Mouse (Mus musculus) gonadal fat pad, adult 2 months (tissue): ENCODE data around the gene Zcchc18. TPM values are rescaled to one million over a fixed set of nuclear protein-coding genes. Genes with fewer than 3 reads are reported as not detected.
"Not testable (repeated sequence)": the region's sequence is repeated elsewhere in the genome, so short reads cannot be mapped to it uniquely, and the experiment has no call there.

Source experiments
- DNase-seq: peaks from one replicate; pipeline ENCODE4 v3.0.0-alpha.2; 2012; ENCODE audit warnings: low read depth
- polyA plus RNA-seq: library from polyadenylated mRNA; depleted of rRNA; stranded (reverse); fragments of >200 nt; gene quantifications from 2 replicates; pipeline ENCODE4 v1.2.3, GENCODE M21; 2012; rRNA removed

Zcchc18 gene
- 1.3 and 2.4 TPM in 2 replicates for polyA plus RNA-seq

DNA sequence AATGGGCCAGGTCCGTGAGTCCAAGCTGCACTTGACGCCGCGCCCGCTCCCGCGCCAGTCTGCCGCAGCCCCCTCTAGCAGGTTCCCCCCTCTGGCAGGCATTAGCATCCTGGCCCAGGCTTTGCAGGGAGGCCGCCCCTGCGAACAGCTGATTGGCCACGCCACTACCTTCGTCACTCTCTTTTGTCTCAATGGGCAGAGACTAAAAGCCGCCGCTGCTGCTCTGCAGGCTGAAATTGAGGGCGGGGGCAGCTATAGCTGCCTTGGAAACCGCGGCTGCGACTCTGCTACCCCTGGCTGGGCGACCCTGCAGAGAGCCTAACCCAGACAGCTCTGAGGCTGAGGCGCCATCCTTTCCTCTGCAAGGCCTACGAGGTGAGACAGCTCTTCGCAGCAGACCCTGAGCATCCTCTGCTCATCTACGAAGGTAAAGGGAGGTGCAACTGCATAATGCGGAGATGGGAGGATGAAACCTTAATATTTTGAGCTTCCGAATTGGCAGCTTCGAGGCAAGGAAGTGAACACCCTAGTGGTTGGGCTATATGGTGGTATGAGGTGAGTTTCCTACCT is at the start of gene Zcchc18:
Gene Zcchc18 (plus strand): TSS at position 178 of the 570 bp plus-strand sequence.
- no peak for DNase-seq

DNA sequence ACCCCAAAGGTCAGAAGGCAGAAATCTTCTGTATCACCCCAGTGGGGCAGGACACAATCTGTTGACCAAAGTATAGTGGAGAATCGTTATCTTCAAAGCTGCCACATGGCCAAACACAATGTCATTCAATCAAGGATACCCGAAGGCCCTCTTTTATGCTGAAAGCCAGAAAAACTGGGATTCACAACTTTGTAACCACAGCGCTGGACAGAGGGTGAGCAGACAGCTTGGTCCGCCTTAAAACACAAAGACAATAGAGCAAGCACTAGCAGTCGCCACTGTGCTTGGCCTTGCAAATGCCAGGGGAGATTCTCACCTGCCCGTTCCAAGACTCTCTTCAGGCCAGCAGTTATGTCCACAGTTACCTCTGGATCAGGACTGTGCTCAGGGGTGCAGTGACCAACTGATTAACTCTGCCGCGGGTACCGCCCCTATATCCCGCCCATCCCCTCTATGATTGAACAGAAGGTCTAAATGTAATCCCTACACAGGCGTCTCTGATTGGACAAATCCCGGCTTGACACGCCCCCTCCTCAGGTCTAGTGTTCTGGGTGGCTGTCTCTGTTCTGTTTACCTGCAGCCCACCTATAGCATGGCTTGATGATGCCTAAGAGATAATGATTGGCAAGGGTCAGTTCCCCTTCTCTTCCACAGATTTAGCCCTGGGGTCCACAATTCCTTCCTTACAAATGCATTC is 35.2 kb upstream of the Zcchc18 start:
- DNase-seq: not testable (repeated sequence)

DNA sequence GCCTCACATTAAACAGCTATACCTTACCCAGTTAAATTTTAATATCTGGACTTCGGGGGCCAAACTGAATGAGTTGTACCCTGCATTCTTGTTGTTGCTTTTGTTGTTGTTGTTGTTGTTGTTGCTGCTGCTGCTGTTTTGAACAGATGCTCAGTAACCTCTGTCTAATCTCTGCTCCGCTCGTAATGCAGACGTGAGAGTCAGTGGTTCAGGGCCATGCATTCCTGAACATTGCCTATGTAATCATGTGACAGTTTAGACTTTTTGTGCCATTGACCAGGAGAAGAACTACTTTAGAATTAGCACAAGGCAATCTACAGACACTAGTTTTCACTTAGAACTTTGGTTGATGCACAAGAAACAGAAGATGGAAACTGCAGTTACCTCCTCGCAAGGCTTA is 34.7 kb upstream of the Zcchc18 start:
- not testable (repeated sequence) for DNase-seq

DNA sequence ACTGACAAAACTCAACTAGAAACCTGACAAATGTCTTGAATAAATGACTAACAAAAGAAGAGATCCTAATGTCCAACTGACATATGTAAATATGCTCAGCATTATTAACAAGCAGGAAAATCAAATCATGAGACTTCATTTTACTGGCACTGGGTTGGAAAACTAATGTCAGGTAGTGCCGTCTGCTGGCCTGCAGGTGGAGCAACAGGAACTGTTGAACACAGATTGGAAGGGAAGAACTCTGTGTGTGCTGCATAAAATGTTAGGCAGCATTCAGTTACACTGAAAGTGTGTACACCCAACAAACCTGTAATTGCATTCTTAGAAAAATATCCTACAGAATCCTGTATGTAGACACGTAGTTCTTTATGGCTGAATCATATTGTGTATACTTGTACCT is 33.3 kb upstream of the Zcchc18 start:
- DNase-seq: no peak

DNA sequence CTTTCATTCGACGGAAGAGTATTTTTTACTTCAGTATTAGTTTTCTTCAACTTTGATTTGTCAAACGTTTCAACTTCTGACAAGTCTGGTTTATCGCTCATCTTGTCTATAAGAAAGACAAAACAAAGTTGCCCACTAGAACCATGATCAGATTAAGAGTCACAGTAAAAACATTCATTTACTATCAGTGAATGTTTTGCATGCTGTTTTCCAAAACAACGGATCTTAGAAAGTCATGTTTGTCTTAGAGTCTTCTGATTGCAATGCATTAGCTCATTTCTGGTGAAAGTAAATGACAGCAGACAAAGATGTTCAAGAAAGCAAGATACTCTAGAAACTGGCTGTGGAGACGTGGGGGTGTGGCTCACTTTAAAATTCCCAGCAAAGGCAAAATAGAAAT is 17.6 kb upstream of the Zcchc18 start, which contains the start of gene Tmsb15b2:
Gene Tmsb15b2 (minus strand): TSS at position 101 of the 400 bp plus-strand sequence.
- DNase-seq: not testable (repeated sequence)

DNA sequence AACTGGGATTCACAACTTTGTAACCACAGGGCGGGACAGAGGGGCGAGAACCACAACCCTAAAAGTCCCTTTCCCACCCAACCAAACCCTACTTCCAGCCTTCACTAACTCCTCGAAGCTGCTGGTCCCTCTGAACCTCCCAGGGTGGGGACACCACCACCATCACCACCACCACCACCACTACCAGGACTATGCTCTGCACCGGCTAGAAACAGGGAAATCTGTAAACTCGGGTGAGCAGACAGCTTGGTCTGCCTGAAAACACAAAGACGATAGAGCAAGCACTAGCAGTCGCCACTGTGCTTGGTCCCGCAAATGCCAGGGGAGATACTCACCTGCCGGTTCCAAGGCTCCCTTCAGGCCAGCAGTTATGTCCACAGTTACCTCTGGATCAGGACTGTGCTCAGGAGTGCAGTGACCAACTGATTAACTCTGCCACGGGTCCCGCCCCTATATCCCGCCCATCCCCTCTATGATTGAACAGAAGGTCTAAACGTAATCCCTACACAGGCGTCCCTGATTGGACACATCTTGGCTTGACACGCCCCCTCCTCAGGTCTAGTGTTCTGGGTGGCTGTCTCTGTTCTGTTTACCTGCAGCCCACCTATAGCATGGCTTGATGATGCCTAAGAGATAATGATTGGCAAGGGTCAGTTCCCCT is 16.4 kb upstream of the Zcchc18 start, which contains the start of the genes Tmsb15l and Tmsb15b1:
Gene Tmsb15l (minus strand): TSS at position 446 of the 661 bp plus-strand sequence.
Gene Tmsb15b1 (minus strand): TSS at position 451 of the 661 bp plus-strand sequence.
- no peak for DNase-seq

DNA sequence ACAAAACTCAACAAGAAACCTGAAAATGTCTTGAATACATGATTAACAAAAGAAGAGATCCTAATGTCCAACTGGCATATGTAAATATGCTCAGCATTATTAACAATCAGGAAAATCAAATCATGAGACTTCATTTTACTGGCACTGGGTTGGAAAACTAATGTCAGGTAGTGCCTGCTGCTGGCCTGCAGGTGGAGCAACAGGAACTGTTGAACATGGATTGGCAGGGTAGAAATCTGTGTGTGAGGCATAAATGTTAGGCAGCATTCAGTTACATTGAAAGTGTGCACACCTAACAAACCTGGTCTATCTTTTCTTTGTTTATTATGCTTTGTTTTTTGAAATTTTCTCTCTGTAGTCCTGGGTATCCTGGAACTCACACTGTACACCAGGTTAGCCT is 14.3 kb upstream of the Zcchc18 start:
- no peak for DNase-seq

DNA sequence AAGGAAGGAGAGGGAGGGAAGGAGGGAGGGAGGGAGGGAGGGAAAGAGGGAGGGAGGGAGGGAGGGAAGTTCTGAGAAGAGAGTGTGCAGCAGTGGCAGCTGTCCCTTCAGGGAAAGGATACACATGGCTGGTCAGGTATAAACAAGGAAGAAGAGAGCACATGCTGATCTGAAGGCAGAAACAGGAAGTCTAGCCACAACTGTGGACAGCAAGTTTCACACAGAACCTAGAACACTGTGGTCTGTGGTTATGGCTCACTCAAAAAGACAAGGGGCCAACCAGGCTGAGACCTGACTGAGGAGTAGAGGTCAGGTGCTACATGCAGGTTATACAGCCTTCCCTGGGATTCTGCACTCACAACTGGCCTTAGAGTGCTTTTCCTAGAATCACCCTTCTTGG is 6.9 kb upstream of the Zcchc18 start:
- no peak for DNase-seq

DNA sequence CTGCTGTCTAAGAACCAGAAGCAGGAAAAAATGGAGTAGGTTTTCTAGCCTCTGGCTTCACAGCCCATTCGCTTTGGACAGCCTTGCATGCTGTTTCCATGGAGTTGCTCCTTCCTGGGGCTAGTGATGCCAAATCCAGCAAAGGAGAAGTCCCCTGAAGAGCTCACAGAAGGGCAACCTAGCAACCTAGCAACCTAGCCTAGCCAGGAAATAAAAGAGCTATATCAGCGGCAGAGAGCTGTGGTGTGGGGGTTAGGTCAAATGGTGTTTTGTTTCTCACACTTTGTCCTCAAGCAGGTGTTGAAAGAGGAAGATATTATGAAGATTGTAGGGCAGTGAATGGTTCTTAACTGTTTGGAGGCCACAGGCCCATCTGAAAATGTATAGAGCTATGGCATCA is 1.7 kb upstream of the Zcchc18 start:
- no peak for DNase-seq

DNA sequence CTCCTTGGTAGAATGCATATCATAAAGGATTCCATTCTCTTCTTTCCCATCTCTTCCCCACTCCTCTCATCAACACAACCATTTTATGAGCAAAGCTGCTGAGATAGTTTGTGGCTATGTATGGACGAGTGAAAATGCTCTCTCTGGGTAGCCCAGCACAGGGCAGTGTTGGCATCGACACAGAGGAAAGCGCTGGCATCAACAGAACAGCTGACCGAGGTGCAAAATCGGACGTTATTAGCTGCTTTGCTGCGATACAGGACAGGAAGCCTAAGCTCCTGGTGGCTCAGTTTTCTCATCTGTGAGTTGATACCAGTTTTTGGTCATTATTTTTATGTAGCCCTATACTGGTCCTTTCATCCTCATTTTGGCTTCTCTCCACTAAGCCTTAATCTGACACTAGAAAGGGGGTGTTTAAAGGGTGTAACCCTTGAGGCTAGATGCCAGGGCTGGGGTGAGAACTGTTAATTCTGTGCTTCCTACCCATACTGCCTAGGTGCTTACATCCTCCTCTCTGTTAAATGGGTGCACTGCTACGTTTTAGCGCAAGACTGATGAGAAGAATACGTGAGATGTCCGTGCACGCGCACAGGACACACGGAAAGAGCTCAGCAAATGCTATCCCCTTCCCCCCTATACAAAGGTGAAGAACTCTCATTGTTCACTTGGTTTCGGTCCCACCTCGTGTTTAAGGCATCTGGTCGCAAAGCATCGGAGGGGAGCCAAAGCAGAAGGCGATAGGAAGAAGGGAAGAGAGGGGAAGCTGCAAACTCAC is 577 bp upstream of the Zcchc18 start:
- DNase-seq: no peak

DNA sequence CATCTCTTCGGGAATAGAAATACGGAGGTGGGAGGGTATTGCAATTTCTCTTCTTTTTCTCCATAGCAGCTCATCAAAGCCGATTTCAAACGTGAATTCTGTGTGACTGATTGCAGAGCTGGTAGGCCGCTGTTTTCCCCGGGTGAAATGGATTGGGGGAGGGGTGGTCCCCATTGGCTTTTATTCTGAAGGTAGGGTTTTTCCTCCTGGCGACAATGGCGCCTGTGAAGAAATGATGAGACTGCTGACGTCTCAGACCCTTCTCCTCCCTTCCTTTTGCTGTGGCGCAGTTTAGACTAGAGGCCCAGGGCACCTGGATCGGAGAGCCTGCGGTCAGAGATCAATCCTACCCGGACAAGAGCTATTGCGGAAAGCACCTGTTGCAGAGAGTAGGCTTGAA is 686 bp downstream of the Zcchc18 start:
- no peak for DNase-seq

DNA sequence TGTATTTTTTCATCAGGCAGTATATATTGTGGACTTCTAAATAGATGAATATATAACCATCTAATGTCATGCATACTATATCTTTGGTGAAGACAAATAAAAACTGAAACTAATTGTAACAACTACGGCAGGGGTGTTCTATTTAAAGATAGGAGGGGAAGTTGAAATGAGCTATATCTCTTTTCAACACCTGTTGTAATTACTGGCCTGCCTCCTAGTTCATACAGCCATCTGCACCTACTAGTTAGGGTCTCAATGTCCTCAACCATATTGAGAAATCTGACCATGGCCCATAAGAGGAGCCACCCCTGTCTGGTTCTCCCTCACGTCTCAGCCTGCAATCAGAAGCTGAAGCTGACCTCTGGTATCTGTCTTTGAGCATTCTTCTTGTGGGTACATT is 3.3 kb downstream of the Zcchc18 start:
- no peak for DNase-seq

DNA sequence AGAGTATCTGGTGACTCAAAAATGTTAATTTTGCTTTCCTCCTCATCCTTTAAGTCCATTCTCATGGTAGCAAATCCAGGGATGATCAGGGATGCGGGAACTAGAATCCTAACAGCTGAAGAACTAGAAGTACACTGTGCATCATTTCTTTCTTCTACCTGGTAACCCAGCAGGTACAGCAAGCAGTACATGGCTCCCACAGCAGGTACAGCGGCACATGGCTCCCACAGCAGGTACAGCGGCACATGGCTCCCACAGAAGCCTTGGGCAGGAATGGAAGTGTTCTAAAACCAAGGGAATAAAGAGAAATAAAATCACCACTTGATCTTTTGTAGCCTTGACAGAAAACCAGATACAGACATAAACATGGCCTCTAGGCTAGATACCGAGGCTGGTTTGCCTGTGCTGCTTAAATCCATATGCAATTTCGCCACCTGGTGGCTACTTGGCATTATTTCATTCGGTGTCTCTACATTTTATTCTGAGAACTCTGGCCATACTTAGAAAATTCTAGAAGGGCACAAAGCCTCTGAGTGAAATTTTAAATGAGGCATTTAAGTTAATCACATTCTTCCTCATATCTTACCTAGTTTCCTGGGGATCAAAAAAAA is 22.2 kb downstream of the Zcchc18 start:
- DNase-seq: no peak

DNA sequence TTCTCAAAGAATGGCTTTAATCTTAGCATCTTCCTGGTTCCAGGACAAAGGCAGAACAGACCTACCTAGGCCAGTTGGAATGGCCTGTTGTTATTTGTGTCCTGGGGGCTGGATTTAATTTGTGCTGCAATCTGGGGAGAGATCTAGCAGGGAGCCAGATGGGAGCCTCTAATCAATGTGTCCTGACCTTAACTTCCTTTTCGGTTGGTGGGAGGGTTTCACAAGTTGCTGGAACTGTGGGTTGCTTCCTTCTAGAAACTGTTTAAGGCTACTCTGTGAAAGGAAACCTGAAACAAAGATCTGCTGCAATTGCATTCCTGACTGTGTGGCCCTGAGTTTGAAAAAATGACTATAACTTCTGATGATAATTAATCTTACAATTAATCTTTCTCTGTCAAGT is 24.7 kb downstream of the Zcchc18 start:
- no peak for DNase-seq

DNA sequence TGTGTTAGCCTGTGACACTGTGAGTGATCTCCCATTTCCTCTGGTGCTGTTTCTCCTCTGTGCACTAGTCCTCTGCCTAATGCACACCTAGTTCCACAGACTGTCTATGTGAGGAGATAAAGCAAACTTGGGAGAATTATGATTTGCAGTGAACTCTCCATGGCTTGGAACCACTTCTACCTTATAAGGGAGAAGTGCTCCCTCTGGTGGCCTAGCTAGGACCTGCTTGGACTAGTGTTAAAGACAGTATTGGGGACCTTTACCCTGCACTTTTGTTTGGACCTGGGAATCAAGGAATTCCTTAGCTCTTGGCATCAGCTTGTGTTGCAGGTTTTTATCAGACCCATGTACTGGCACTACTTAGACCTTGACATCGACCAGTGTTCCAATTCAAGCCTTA is 26.4 kb downstream of the Zcchc18 start:
- no peak for DNase-seq

DNA sequence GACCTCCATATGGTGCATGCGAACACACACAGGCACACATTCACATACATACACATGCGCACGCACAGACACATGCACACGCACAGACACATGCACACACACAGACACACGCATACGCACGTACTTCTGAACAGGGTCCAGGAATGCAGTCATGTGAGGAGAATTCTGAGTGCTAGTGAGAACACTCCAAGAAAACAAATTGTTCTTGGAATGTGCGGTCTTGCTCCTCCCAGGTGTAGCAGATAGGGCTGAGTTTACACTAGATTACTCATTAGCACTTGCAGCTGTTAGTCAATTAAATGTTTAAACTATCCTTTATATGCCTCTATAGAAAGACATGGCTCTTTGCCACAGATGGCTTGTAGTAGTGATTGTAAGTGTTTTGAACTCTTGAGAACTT is 38.0 kb downstream of the Zcchc18 start:
- DNase-seq: no peak

DNA sequence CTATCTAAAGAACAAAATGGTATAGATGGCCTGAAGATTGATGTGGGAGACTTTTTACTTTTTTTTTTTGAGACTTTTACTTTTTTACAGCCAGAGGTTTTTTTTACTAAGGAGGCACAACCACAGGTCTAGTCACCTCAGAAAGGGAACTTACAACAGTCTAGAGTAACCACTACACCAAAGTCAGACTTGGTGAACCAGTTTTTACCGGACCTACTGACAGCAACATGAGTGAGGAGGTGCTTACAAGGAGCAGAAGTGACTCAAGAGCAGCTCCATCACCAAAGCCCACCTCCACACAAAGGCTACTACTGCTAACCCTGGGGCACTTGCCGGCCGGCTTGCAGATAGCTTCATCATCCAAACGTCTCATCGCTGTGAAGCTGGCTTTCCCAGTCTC is 38.8 kb downstream of the Zcchc18 start:
- DNase-seq: no peak

DNA sequence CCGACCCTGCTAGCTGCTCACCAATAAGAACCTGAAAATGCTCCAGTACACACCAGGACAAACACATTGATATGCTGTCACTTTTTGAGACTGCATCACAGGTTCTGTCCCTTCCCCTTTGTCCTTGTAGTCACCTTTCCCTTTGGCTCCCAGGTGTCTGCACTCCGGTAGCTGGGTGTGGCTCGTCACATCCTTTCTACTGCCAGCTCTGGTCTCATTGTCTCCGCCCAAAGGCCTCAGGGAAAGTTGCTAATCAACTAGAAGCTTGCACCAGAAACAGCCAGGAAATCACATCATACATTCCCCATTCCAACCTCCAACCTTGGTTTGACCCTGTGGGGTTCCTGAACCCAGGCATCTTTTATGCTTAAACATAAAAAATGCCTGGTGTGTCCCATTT is 41.4 kb downstream of the Zcchc18 start:
- DNase-seq: no peak

DNA sequence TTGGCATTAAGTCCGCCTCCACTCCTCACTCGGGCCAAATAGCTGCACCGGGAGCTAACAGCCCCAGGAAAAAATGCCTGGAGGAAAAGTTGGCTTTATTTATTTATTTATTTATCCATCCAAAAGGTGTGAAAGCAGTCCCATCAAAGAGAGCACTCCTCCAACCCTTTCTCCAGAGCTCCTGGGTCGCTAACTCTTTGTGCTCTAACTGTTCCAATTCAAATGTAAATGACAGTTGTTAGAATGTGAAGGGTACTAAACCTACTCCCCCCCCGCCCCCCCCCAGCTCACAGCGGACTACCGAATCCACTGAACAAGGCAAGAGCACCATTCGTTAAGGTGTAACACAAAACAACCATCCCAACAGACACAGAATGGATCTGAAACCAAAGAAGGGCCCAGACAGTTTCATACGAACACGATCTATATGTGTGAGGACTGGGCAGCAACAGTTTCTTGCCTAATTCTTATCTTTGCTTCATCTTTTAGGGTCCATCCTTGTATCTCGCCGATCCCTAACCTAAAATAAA is 44.6 kb downstream of the Zcchc18 start:
- DNase-seq: no peak

DNA sequence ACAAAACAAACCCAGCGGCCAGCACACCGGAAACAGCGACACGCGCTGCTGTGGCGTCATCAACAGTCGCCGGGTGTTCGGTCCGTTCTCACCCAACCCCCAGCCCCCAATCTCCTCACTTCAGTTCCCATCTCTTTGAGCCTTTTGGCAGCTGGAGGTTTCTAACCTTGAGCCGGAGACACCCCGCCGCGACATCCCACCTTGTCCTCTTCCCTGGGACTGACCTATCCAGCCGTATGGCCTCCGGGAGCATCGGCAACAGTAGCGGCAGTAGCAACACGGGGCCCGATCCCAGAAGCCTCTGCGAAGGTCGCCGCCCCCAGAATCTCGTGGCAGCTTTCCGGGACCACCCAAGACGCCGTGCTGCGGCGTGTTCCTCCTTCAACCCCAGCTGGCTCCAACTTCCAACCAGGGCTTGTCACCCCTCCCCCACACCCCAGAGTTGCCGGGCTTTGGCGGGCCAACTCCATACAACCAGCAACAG is 45.1 kb downstream of the Zcchc18 start, which contains the start of gene Slc25a53:
Gene Slc25a53 (minus strand): TSS at position 303 of the 484 bp plus-strand sequence.
- DNase-seq: no peak

DNA sequence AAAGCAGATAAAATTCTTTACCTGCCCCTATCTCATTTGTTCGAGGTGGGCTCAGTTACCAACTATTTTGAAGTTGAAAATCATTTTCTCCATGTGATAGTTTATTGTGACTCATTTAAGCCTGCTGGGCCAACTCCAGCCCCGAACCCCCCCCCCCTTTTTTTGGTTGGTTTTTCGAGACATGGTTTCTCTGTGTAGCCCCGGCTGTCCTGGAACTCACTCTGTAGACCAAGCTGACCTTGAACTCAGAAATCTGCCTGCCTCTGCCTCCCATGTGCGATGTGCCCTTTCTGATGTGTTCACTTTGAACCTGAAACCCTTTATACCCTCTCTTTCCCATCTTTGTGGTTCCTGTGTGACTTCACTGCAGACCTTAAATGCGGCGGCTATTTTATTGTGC is 45.5 kb downstream of the Zcchc18 start:
- no peak for DNase-seq
